Mouse (Mus musculus): ENCODE data around the gene Ckb. TPM values are rescaled to one million over a fixed set of nuclear protein-coding genes. Genes with fewer than 3 reads are reported as not detected.
"Not testable (repeated sequence)": the region's sequence is repeated elsewhere in the genome, so short reads cannot be mapped to it uniquely, and the experiment has no call there.

The Ckb gene
- total RNA-seq (2022) = 1 to 10 TPM; 2.8 to 8.5 (median 5.7) TPM

- peak in 1 of 2 experiments; percentile 60 for DNase-seq (ENCODE audit: low spot score in 2 of 2)
Observed at GRCm38 (mm10) chr12:111672176-111672575, at the start of gene Ckb. TSS of gene Ckb (minus strand) at chr12:111672338.

GRCm38 (mm10) chr12:111720222-111720621 lies 48.1 kb upstream of the Ckb start:
- DNase-seq (ENCODE audit: low spot score in 2 of 2) = no peak

- DNase-seq (ENCODE audit: low spot score in 2 of 2) = no peak
Observed at GRCm38 (mm10) chr12:111718656-111719055, 46.5 kb upstream of the Ckb start.

- DNase-seq (ENCODE audit: low spot score in 2 of 2) = no peak
Observed at GRCm38 (mm10) chr12:111716505-111716904, 44.4 kb upstream of the Ckb start.

- DNase-seq (ENCODE audit: low spot score in 2 of 2) = not testable (repeated sequence)
Observed at GRCm38 (mm10) chr12:111713880-111714279, 41.7 kb upstream of the Ckb start.

GRCm38 (mm10) chr12:111713004-111713651 lies 41.0 kb upstream of the Ckb start, which contains the start of the genes Bag5 and Apopt1:
TSS of gene Bag5 (minus strand) at chr12:111713257.
TSS of gene Apopt1 (plus strand) at chr12:111713261.
- DNase-seq (ENCODE audit: low spot score in 2 of 2) = peak; percentile 72 to 83

GRCm38 (mm10) chr12:111712476-111712875 lies 40.3 kb upstream of the Ckb start:
- no peak for DNase-seq (ENCODE audit: low spot score in 2 of 2)

GRCm38 (mm10) chr12:111710091-111710490 lies 38.0 kb upstream of the Ckb start:
- no peak for DNase-seq (ENCODE audit: low spot score in 2 of 2)

GRCm38 (mm10) chr12:111708181-111708580 lies 36.0 kb upstream of the Ckb start:
- no peak for DNase-seq (ENCODE audit: low spot score in 2 of 2)

GRCm38 (mm10) chr12:111705186-111705973 lies 33.2 kb upstream of the Ckb start:
- peak; percentile 81 to 84 for DNase-seq (ENCODE audit: low spot score in 2 of 2)

GRCm38 (mm10) chr12:111704609-111705008 lies 32.5 kb upstream of the Ckb start:
- DNase-seq (ENCODE audit: low spot score in 2 of 2) = peak; percentile 52 to 74

GRCm38 (mm10) chr12:111703301-111703700 lies 31.2 kb upstream of the Ckb start:
- no peak for DNase-seq (ENCODE audit: low spot score in 2 of 2)

GRCm38 (mm10) chr12:111700920-111701458 lies 28.9 kb upstream of the Ckb start:
- DNase-seq (ENCODE audit: low spot score in 2 of 2) = no peak

GRCm38 (mm10) chr12:111699542-111699941 lies 27.4 kb upstream of the Ckb start:
- DNase-seq (ENCODE audit: low spot score in 2 of 2) = no peak

GRCm38 (mm10) chr12:111698346-111698913 lies 26.3 kb upstream of the Ckb start:
- DNase-seq (ENCODE audit: low spot score in 2 of 2) = no peak

- no peak for DNase-seq (ENCODE audit: low spot score in 2 of 2)
Observed at GRCm38 (mm10) chr12:111697708-111698107, 25.6 kb upstream of the Ckb start.

GRCm38 (mm10) chr12:111696239-111696638 lies 24.1 kb upstream of the Ckb start:
- DNase-seq (ENCODE audit: low spot score in 2 of 2) = peak in 1 of 2 experiments; percentile 50

- no peak for DNase-seq (ENCODE audit: low spot score in 2 of 2)
Observed at GRCm38 (mm10) chr12:111694880-111695804, 23.0 kb upstream of the Ckb start.

GRCm38 (mm10) chr12:111694271-111694781 lies 22.2 kb upstream of the Ckb start:
- no peak for DNase-seq (ENCODE audit: low spot score in 2 of 2)

All from gastrocnemius, adult 8-10 months (tissue).